Mouse (Mus musculus) testis, adult 2 months (tissue): ENCODE results near the gene Tef.

Experiments used
- CTCF ChIP-seq: fragments of 200-500 bp; IDR thresholded peaks from 2 replicates; pipeline ENCODE4 v1.5.1; 2012; ENCODE audit warnings: low read depth, mild to moderate bottlenecking, inconsistent platforms, low read length, moderate library complexity; ENCODE audit not compliant: control insufficient read depth, insufficient read depth, insufficient replicate concordance
- POLR2A ChIP-seq: fragments of 200-500 bp; IDR thresholded peaks from 2 replicates; pipeline ENCODE4 v1.6.1; 2012; ENCODE audit warnings: low read depth, mild to moderate bottlenecking, inconsistent platforms, low read length, moderate library complexity; ENCODE audit not compliant: control insufficient read depth

- no peak for TF ChIP-seq POLR2A
- TF ChIP-seq CTCF, result no peak
These were observed 28.3 kb downstream of the Tef start for GRCm38 (mm10) chr15:81830530-81830929.
